8 mouse cellular contexts compared by ENCODE assay signal in the genomic region with DNA sequence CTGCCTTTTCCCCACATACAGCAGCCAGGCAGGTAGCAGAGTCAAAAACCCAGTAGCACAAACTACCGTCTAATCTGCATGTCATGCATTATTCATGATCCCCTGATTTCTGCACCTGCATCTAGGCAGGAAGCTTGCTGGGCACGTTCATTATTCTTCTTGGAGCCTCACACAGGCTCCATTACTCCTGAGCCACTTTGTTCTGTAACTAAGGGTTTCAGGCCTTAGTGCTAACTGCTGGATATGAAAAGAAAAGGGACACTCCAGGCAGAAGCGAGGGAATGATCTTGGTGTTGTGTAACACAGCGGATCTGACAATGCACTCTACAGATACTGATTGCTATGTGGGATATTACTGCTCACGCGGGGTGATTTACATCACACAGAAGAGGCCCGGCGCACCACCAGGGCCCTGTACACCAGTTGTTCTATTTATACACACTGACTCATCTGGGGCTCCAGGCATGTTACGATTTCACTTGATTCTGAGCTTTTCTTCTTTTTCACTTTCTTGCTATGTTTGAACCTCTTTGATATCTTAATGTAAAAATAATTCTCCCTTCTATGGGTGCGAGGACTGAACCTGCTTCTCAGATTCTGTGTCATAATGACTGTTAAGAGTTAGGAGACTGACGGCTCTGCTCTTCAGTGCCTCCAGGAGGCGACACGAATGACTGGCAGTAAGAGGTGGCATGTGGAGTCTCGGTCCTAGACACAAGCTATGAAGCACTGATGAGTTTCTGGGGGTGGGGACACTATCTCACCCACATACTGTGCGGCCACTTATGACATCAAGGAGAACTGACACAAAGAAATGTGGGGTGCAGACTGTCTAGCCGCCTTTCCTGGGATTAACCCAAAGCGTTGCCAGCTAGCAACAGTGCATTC.
DNase-seq lines count a peak whose midpoint lies in the region; ATAC-seq and TF ChIP-seq lines count a peak whose summit lies in the region.

No protein-coding gene starts in this region.

- peak overlapping the region; percentile 18 for H3K4me2 ChIP-seq in heart, embryonic 13.5 days

- intact Hi-C loops in heart, postnatal 36 days (cut with DNase I): loop anchor here (5.0 kb wide), 1 partner anchor 58 kb away; no protein-coding TSS in a partner anchor

- no peak for TF ChIP-seq CTCF in cortical plate, adult 2 months (IDR thresholded peaks at IDR 0.05; ENCODE audit: extremely low read depth, insufficient read depth, low read length)

- no peak for ATAC-seq in heart, embryonic 13.5 days (ENCODE audit: extremely low read depth, insufficient number of reproducible peaks, low FRiP score, low TSS enrichment)

- no peaks in the 10 kb centered on the region for H3K9me3 ChIP-seq in heart, embryonic 13.5 days

- H3K27me3 ChIP-seq in heart, embryonic 13.5 days (replicated peaks): no peaks in the 10 kb centered on the region

- TF ChIP-seq POLR2A in cortical plate, adult 2 months (IDR thresholded peaks at IDR 0.05; ENCODE audit: extremely low read depth, insufficient read depth, low read length): no peak

- WGBS in heart, embryonic 13.5 days: 53% methylated on average over 17 of the region's 17 CpGs

- no peak overlapping the region for H3K9ac ChIP-seq in heart, embryonic 13.5 days

- peaks cover 31% of the 10 kb centered on the region for H3K4me1 ChIP-seq in heart, embryonic 13.5 days
- peaks cover 4% of the 10 kb centered on the region for H3K4me1 ChIP-seq in cortical plate, adult 2 months (ENCODE audit: control insufficient read depth, insufficient read depth, low read length)

- DNase-seq in heart, postnatal 36 days: no peak
- peak; percentile 5 for DNase-seq in 3T3-L1 (ENCODE audit: low read depth, low spot score)
- peak; percentile 23 to 46 for DNase-seq in left cerebral cortex, adult 18-20 months (ENCODE audit: low spot score in 2 of 2)
- peak; percentile 6 to 10 for DNase-seq in thymus, postnatal 36 days
- DNase-seq in cerebellum, postnatal 36 days: no peak
- DNase-seq in cerebellum, adult 11 months: no peak

- no peaks in the 10 kb centered on the region for H3K36me3 ChIP-seq in heart, embryonic 13.5 days

- peak overlapping the region; percentile 81 for H3K27ac ChIP-seq in heart, embryonic 13.5 days (replicated peaks)
- H3K27ac ChIP-seq in cortical plate, adult 2 months (ENCODE audit: insufficient read depth, low read length): 0 out of 2 replicates have a peak overlapping the region, but pooled peaks have one; percentile 39

- H3K4me3 ChIP-seq in heart, embryonic 13.5 days: no peak overlapping the region
- no peak overlapping the region for H3K4me3 ChIP-seq in cortical plate, adult 2 months (ENCODE audit: insufficient read depth, low read length)

Comparison
In these comparisons a context has a peak if more than half of its experiments do, and no peak if none do; other contexts are left out.
1. DNase-seq: peak in 3T3-L1 (single experiment), left cerebral cortex, adult 18-20 months (2 of 2) and thymus, postnatal 36 days (2 of 2); none in heart, postnatal 36 days (0 of 2), cerebellum, postnatal 36 days (0 of 2) and cerebellum, adult 11 months (single experiment).